Mouse (Mus musculus) brain, embryonic 14.5 days (tissue): ENCODE measurements at regions not wholly inside any gene's neighbourhood (a gene's known extent, or its start where the extent isn't known, plus 50 kb on each side); places are given as distances from the start of the nearest gene placed in this dataset.

ENCODE experiments used
- CTCF ChIP-seq: fragments of 200-500 bp; IDR thresholded peaks from 2 replicates; pipeline ENCODE4 v1.5.1; 2012; ENCODE audit warnings: inconsistent platforms, mild to moderate bottlenecking, moderate library complexity, borderline replicate concordance; ENCODE audit not compliant: insufficient read depth, insufficient read length; ENCODE audit errors: extremely low read depth
- POLR2A ChIP-seq: fragments of 200-500 bp; IDR thresholded peaks from 2 replicates; pipeline ENCODE4 v1.6.1; 2012; ENCODE audit warnings: mild to moderate bottlenecking, inconsistent platforms, borderline replicate concordance; ENCODE audit not compliant: poor library complexity, insufficient read depth, insufficient read length, severe bottlenecking; ENCODE audit errors: extremely low read depth

DNA sequence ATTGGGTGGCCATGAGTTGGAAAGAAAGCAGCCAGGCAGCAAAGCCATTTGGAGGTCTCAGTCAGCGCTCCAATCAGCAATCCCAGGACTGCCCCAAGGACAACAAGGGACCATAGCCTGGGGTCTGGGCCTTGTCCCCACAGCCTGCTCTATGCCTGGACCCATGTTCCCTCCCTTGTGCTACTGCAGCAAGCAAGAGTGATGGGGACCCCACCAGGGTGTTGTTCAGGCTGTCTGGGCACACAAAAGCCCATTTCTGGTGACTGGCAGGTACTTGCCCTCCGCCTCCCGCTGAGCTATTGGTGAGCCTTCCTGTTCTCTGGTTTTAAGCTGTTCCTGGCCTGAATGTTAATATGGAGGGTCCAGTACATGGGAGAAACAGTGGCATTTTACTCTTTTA, 71.2 kb upstream of the A230072I06Rik start:
- no peak for TF ChIP-seq CTCF
- no peak for TF ChIP-seq POLR2A
